Mouse (Mus musculus): Measurements from ENCODE around the gene Gm28041. TPM values are rescaled to one million over a fixed set of nuclear protein-coding genes. Genes with fewer than 3 reads are reported as not detected.
"Not testable (repeated sequence)": the region's sequence is repeated elsewhere in the genome, so short reads cannot be mapped to it uniquely, and the experiment has no call there.

Gene Gm28041
- polyA plus RNA-seq, 1 experiment from 2014 or later = 0.25 TPM

DNA sequence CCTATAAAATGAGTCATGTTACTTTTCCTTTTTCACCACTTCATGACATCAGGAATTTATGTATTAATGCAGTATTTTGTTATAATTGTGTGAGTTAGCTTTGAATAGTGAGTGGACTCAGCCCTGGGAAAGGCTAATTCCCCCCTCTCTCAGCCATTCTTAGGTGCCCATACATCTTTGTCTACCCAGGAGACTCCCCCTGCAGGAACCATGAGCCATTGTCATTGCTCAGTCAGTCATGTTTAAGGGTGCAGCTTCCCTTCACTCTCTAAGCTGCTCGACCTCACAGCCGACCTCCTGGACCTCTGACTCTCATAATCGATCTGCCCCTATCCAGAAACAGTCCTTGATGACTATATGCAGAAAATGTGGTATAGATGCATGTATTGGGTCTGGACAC is 722 bp upstream of the Gm28041 start:
- H3K27me3 ChIP-seq (ENCODE audit: control insufficient read depth, insufficient read depth, low read length); H3K36me3 ChIP-seq (ENCODE audit: control insufficient read depth, insufficient read depth, low read length); H3K9me3 ChIP-seq (ENCODE audit: control insufficient read depth, low read length); H3K27ac ChIP-seq (ENCODE audit: low read depth, low read length); H3K4me3 ChIP-seq (ENCODE audit: low read depth, low read length); H3K4me1 ChIP-seq (replicated peaks; ENCODE audit: control insufficient read depth, insufficient read depth, low read length); DNase-seq (ENCODE audit: low spot score); H3K9ac ChIP-seq (ENCODE audit: low read depth, low read length); H3K4me2 ChIP-seq (replicated peaks; ENCODE audit: low read depth, low read length): not testable (repeated sequence)
- 0 out of 2 replicates have a peak, but pooled peaks have one; percentile 38 for ATAC-seq (ENCODE audit: low FRiP score)
- WGBS = 65% methylated on average over 3 of the region's 3 CpGs

DNA sequence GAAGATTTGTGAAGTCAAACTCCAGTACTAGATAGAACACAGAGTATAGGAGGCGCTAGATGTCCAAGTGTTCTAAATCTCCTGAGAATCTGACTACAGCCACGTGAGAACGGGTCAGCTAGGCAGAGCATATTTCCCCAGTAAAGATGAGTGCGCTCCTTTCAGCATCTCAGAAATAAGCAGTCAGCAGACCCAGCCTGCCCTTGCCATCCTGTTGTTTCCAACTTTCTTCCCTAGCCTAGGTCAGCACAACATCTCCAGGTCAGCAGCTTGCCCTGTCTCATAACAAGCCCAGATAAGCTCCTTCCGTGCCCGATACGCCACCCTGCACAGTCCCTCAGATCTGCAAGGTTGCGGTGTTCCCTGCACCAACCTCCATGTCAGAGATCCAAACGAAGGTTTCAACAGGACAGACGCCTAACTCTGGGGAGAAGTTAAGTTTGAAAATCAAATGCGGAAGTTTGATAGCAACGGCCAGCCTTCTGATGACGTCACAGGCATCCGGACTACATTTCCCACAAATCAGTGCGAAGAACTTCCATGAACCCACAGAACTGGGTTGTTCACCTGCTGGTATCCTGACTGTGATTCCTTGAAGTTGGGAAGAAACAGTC is 15.3 kb downstream of the Gm28041 start, which contains the start of the genes Gm28044 and Zfp953:
Gene Gm28044 (minus strand): TSS at position 406 of the 614 bp plus-strand sequence.
Gene Zfp953 (minus strand): TSS at position 475 of the 614 bp plus-strand sequence.
- H3K9ac ChIP-seq (ENCODE audit: low read depth, low read length) = peak within 1 kb of the TSS; percentile 20
- H3K9me3 ChIP-seq (ENCODE audit: control insufficient read depth, low read length) = no peaks in the 10 kb centered on the region
- peak within 1 kb of the TSS; percentile 48 for H3K4me2 ChIP-seq (replicated peaks; ENCODE audit: low read depth, low read length)
- no peaks in the 10 kb centered on the region for H3K4me1 ChIP-seq (replicated peaks; ENCODE audit: control insufficient read depth, insufficient read depth, low read length)
- under 1% methylated on average over 15 of the region's 15 CpGs for WGBS
- DNase-seq (ENCODE audit: low spot score) (peak; percentile 94), ATAC-seq (ENCODE audit: low FRiP score) (peak; percentile 95)
- H3K36me3 ChIP-seq (ENCODE audit: control insufficient read depth, insufficient read depth, low read length) = no peaks in the 10 kb centered on the region
- no peaks in the 10 kb centered on the region for H3K27me3 ChIP-seq (ENCODE audit: control insufficient read depth, insufficient read depth, low read length)
- H3K4me3 ChIP-seq (ENCODE audit: low read depth, low read length) = peak within 1 kb of the TSS; percentile 69
- no peak within 1 kb of the TSS for H3K27ac ChIP-seq (ENCODE audit: low read depth, low read length)

DNA sequence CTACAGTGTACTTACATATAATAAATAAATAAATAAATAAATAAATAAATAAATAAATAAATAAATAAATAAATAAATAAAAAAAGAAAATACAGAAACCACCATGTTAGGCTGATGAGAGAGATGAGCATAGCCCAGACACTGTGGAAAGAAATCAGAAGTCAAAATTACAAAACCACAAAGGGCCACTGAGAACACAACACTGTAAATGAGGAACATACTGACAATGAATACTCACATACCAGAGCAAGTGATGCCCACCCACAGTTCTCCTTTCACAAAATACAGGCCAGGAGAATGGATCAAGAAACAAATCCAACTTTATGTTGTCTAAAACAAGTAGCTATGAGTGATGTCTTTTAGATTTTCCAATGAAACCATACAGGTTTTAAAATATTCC is 23.7 kb downstream of the Gm28041 start:
- no peak overlapping the region for H3K4me3 ChIP-seq (ENCODE audit: low read depth, low read length)
- ATAC-seq (ENCODE audit: low FRiP score) (no peak), DNase-seq (ENCODE audit: low spot score) (no peak)
- H3K4me2 ChIP-seq (replicated peaks; ENCODE audit: low read depth, low read length) = no peak overlapping the region
- H3K27ac ChIP-seq (ENCODE audit: low read depth, low read length) = no peak overlapping the region
- H3K4me1 ChIP-seq (replicated peaks; ENCODE audit: control insufficient read depth, insufficient read depth, low read length) = no peaks in the 10 kb centered on the region
- H3K36me3 ChIP-seq (ENCODE audit: control insufficient read depth, insufficient read depth, low read length) = no peaks in the 10 kb centered on the region
- H3K9me3 ChIP-seq (ENCODE audit: control insufficient read depth, low read length) = no peaks in the 10 kb centered on the region
- no peak overlapping the region for H3K9ac ChIP-seq (ENCODE audit: low read depth, low read length)
- no peaks in the 10 kb centered on the region for H3K27me3 ChIP-seq (ENCODE audit: control insufficient read depth, insufficient read depth, low read length)

- DNase-seq (ENCODE audit: low spot score) (no peak), ATAC-seq (ENCODE audit: low FRiP score) (no peak)
- WGBS = 88% methylated on average over 2 of the region's 2 CpGs
- Histone ChIP-seq H3K36me3 (ENCODE audit: control insufficient read depth, insufficient read depth, low read length) (no peaks in the 10 kb centered on the region), H3K27ac (ENCODE audit: low read depth, low read length) (no peak overlapping the region), H3K4me2 (replicated peaks; ENCODE audit: low read depth, low read length) (no peak overlapping the region), H3K4me1 (replicated peaks; ENCODE audit: control insufficient read depth, insufficient read depth, low read length) (no peaks in the 10 kb centered on the region), H3K4me3 (ENCODE audit: low read depth, low read length) (no peak overlapping the region), H3K27me3 (ENCODE audit: control insufficient read depth, insufficient read depth, low read length) (no peaks in the 10 kb centered on the region), H3K9me3 (ENCODE audit: control insufficient read depth, low read length) (no peaks in the 10 kb centered on the region), H3K9ac (ENCODE audit: low read depth, low read length) (no peak overlapping the region)
These were observed 32.1 kb downstream of the Gm28041 start for GRCm38 (mm10) chr13:67343422-67343821.

GRCm38 (mm10) chr13:67332877-67333276 is 42.7 kb downstream of the Gm28041 start:
- H3K4me3 ChIP-seq (ENCODE audit: low read depth, low read length) = peak overlapping the region; percentile 32
- H3K27ac ChIP-seq (ENCODE audit: low read depth, low read length) = no peak overlapping the region
- peak overlapping the region; percentile 50 for H3K4me2 ChIP-seq (replicated peaks; ENCODE audit: low read depth, low read length)
- no peak overlapping the region for H3K9ac ChIP-seq (ENCODE audit: low read depth, low read length)
- DNase-seq (ENCODE audit: low spot score) (peak; percentile 8), ATAC-seq (ENCODE audit: low FRiP score) (peak; percentile 34; the same call in 1 of the 2 replicates)
- H3K27me3 ChIP-seq (ENCODE audit: control insufficient read depth, insufficient read depth, low read length) = no peaks in the 10 kb centered on the region
- no peaks in the 10 kb centered on the region for H3K36me3 ChIP-seq (ENCODE audit: control insufficient read depth, insufficient read depth, low read length)
- no peaks in the 10 kb centered on the region for H3K9me3 ChIP-seq (ENCODE audit: control insufficient read depth, low read length)
- 77% methylated on average over 1 of the region's 1 CpGs for WGBS
- H3K4me1 ChIP-seq (replicated peaks; ENCODE audit: control insufficient read depth, insufficient read depth, low read length) = no peaks in the 10 kb centered on the region

DNA sequence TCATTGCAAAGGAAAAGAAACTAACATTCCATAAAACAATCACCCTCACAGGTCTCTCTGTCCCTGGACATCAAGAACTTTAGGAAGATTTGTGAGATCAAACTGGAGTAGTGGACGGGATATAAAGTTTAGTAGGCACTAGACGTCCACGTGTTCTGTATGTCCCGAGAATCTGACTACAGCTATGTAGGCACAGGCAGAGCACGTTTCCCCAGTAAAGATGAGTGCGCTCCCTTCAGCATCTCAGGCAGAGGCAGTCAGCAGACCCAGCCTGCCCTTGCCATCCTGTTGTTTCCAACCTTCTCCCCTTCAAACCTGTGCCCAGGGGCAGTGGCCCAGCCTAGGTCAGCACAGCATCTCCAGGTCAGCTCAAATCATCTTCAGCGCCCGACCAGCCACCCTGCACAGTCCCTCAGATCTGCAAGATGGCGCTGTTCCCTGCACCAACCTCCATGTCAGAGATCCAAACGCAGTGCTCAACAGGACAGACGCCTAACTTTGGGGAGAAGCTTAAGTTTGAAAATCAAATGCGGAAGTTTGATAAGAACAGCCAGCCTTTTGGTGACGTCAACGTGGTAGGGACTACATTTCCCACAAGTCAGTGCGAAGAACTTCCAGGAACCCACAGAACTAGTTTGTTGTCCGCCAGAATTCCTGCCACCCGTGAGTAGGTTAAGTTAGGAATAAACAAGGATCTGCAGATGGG is 43.4 kb downstream of the Gm28041 start, which contains the start of gene Zfp595:
Gene Zfp595 (minus strand): TSS at position 552 of the 706 bp plus-strand sequence.
- WGBS = 20% methylated on average over 17 of the region's 17 CpGs
- ATAC-seq (ENCODE audit: low FRiP score) (peak; percentile 91), DNase-seq (ENCODE audit: low spot score) (peak; percentile 84)
- Histone ChIP-seq H3K36me3 (ENCODE audit: control insufficient read depth, insufficient read depth, low read length) (no peaks in the 10 kb centered on the region), H3K4me2 (replicated peaks; ENCODE audit: low read depth, low read length) (peak within 1 kb of the TSS; percentile 50), H3K9me3 (ENCODE audit: control insufficient read depth, low read length) (no peaks in the 10 kb centered on the region), H3K9ac (ENCODE audit: low read depth, low read length) (peak within 1 kb of the TSS; percentile 46), H3K27me3 (ENCODE audit: control insufficient read depth, insufficient read depth, low read length) (no peaks in the 10 kb centered on the region), H3K4me3 (ENCODE audit: low read depth, low read length) (peak within 1 kb of the TSS; percentile 32), H3K4me1 (replicated peaks; ENCODE audit: control insufficient read depth, insufficient read depth, low read length) (no peaks in the 10 kb centered on the region), H3K27ac (ENCODE audit: low read depth, low read length) (no peak within 1 kb of the TSS)

- 41% methylated on average over 5 of the region's 5 CpGs for WGBS
- H3K36me3 ChIP-seq (ENCODE audit: control insufficient read depth, insufficient read depth, low read length) = no peaks in the 10 kb centered on the region
- H3K9me3 ChIP-seq (ENCODE audit: control insufficient read depth, low read length) = no peaks in the 10 kb centered on the region
- H3K9ac ChIP-seq (ENCODE audit: low read depth, low read length) = no peak overlapping the region; the same call in 1 of the 2 replicates
- ATAC-seq (ENCODE audit: low FRiP score) = peak; percentile 77
- H3K4me3 ChIP-seq (ENCODE audit: low read depth, low read length) = peak overlapping the region; percentile 47; the same call in 1 of the 2 replicates
- no peak overlapping the region for H3K27ac ChIP-seq (ENCODE audit: low read depth, low read length)
- H3K4me1 ChIP-seq (replicated peaks; ENCODE audit: control insufficient read depth, insufficient read depth, low read length) = no peaks in the 10 kb centered on the region
- no peaks in the 10 kb centered on the region for H3K27me3 ChIP-seq (ENCODE audit: control insufficient read depth, insufficient read depth, low read length)
- H3K4me2 ChIP-seq (replicated peaks; ENCODE audit: low read depth, low read length) = peak overlapping the region; percentile 72
- DNase-seq (ENCODE audit: low spot score) = peak; percentile 29
These were observed 68.8 kb downstream of the Gm28041 start for GRCm38 (mm10) chr13:67306718-67307117.

DNA sequence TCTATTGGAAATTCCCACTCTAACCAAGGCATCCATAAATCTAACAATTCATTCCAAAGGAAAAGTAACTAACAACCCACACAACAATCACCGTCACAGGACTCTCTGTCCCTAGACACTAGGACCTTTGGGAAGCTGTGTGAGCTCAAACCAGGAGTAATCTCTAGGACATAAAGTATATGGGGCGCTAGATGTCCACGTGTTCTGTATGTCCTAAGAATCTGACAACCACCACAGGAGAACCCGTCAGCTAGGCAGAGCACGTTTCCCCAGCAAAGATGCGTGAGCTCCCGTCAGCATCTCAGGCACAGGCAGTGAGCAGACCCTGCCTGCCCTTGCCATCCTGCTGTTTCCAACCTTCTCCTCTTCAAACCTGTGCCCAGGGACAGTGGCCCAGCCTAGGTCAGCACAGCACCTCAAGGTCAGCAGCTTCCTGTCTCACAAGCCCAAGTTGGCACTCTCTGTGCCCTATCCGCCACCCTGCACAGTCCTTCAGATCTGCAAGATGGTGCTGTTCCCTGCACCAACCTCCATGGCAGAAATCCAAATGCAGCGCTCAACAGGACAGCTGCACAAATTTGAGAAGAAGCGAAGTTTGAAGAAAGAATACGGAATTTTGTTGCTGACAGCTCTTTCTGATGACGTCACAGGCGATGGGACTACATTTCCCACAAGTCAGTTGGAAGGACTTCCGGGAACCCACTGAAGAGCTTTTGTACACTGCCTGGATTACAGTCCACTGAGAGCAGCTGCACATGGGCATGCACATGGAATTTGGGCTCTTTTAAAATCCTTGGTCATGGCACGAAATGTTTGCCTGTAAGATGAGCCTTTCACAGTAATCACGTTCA is 69.5 kb downstream of the Gm28041 start, which contains the start of gene Zfp457:
Gene Zfp457 (minus strand): TSS at position 664 of the 851 bp plus-strand sequence.
- Histone ChIP-seq H3K4me3 (ENCODE audit: low read depth, low read length) (peak within 1 kb of the TSS; percentile 47), H3K9me3 (ENCODE audit: control insufficient read depth, low read length) (no peaks in the 10 kb centered on the region), H3K27ac (ENCODE audit: low read depth, low read length) (no peak within 1 kb of the TSS), H3K36me3 (ENCODE audit: control insufficient read depth, insufficient read depth, low read length) (no peaks in the 10 kb centered on the region), H3K4me1 (replicated peaks; ENCODE audit: control insufficient read depth, insufficient read depth, low read length) (no peaks in the 10 kb centered on the region), H3K4me2 (replicated peaks; ENCODE audit: low read depth, low read length) (peak within 1 kb of the TSS; percentile 72), H3K9ac (ENCODE audit: low read depth, low read length) (peak within 1 kb of the TSS; percentile 62), H3K27me3 (ENCODE audit: control insufficient read depth, insufficient read depth, low read length) (no peaks in the 10 kb centered on the region)
- ATAC-seq (ENCODE audit: low FRiP score) = peak; percentile 100
- peak; percentile 92 for DNase-seq (ENCODE audit: low spot score)
- 14% methylated on average over 16 of the region's 16 CpGs for WGBS

Measured in hindbrain, embryonic 11.5 days (tissue).